Mouse (Mus musculus) neural tube, embryonic 14.5 days (tissue): Measurements from ENCODE around the gene Spsb2. TPM values are rescaled to one million over a fixed set of nuclear protein-coding genes. Genes with fewer than 3 reads are reported as not detected.
"Not testable (repeated sequence)": the region's sequence is repeated elsewhere in the genome, so short reads cannot be mapped to it uniquely, and the experiment has no call there.

Experiments used
- ATAC-seq: fragments of 200-750 bp; cut with Nextera tagmentation; 2 replicates; pipeline ENCODE4 v1.8.0; 2017; ENCODE audit warnings: low read depth, mild to moderate bottlenecking, moderate TSS enrichment, moderate library complexity
- H3K27ac ChIP-seq: fragments of 300-500 bp; sonication (generic); 2 replicates; pipeline ENCODE4 v1.5.1; 2014; ENCODE audit warnings: low read depth, mild to moderate bottlenecking, control low read depth, low read length, moderate library complexity, mixed read lengths
- H3K27me3 ChIP-seq: fragments of 300-500 bp; sonication (generic); 2 replicates; pipeline ENCODE4 v1.6.1; 2014; ENCODE audit warnings: low read length; ENCODE audit not compliant: control insufficient read depth, insufficient read depth
- H3K36me3 ChIP-seq: fragments of 300-500 bp; sonication (generic); 2 replicates; pipeline ENCODE4 v1.6.1; 2014; ENCODE audit warnings: low read length, mixed read lengths; ENCODE audit not compliant: control insufficient read depth, insufficient read depth
- H3K4me1 ChIP-seq: fragments of 300-500 bp; sonication (generic); 2 replicates; pipeline ENCODE4 v1.6.1; 2014; ENCODE audit warnings: low read length; ENCODE audit not compliant: control insufficient read depth, insufficient read depth
- H3K4me2 ChIP-seq: fragments of 300-500 bp; sonication (generic); 2 replicates; pipeline ENCODE4 v1.6.1; 2014; ENCODE audit warnings: mild to moderate bottlenecking, low read depth, low read length, control low read depth
- H3K4me3 ChIP-seq: fragments of 300-500 bp; sonication (generic); 2 replicates; pipeline ENCODE4 v1.5.1; 2014; ENCODE audit warnings: low read depth, low read length, control low read depth, mixed read lengths
- H3K9ac ChIP-seq: fragments of 300-500 bp; sonication (generic); replicated peaks from 2 replicates; pipeline ENCODE4 v1.6.1; 2014; ENCODE audit warnings: low read depth, mild to moderate bottlenecking, control low read depth, low read length, mixed read lengths
- H3K9me3 ChIP-seq: fragments of 300-500 bp; sonication (generic); 2 replicates; pipeline ENCODE4 v1.6.1; 2016; ENCODE audit warnings: low read length; ENCODE audit not compliant: control insufficient read depth
- WGBS: fragments of 180-500 bp; shearing (Covaris S2); extraction: QIAGEN DNeasy Blood & Tissue Kit; methylation state at CpG from one replicate; pipeline ENCODE4 v1.1.7; 2014; 5-methylcytosine and 5-hydroxymethylcytosine counted together
- polyA plus RNA-seq: library from polyadenylated mRNA; unstranded; fragments of >200 nt; fragmentation: Nextera tagmentation; extraction: Ambion mirVana; gene quantifications from 2 replicates; pipeline ENCODE4 v1.2.1, GENCODE M21; 2014

The Spsb2 gene
- polyA plus RNA-seq, 1 experiment from 2014 or later: 4.4 TPM

DNA sequence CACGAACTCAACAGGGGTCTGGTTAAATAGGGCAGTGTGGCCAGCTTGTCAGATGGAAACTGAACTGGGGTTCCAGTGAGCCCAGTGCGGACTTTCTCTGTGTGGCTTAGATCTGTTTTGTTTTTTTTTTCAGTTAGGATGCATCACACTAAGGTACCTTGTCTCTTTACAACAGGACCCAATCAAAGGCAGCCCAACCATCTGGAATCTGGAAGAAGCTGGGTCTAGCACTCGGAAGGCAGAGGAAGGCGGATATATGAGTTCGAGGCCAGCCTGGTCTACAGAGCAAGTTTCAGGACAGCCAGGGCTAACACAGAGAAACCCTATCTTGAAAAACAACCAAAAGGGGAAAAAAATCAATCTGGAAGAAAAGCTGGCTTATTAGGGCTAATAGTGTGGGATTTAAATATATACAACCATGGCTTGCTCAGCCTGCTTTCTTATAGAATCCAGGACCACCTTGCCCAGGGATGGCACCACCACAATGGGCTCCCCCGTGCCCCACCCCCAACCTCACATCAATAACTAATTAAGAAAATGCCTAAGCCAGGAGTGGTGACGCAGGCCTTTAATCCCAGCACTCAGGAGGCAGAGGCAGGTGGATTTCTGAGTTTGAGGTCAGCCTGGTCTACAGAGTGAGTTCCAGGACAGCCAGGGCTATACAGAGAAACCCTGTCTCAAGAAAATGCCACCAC is 1.9 kb upstream of the Spsb2 start:
- Histone ChIP-seq H3K4me3 (no peak overlapping the region), H3K4me1 (peaks cover 15% of the 10 kb centered on the region), H3K9me3 (no peaks in the 10 kb centered on the region), H3K27me3 (no peaks in the 10 kb centered on the region), H3K27ac (peak overlapping the region; percentile 79; the same call in 1 of the 2 replicates), H3K9ac (no peak overlapping the region), H3K36me3 (peaks cover 4% of the 10 kb centered on the region), H3K4me2 (peak overlapping the region; percentile 67)
- 77% methylated on average over 7 of the region's 7 CpGs for WGBS
- ATAC-seq: no peak

DNA sequence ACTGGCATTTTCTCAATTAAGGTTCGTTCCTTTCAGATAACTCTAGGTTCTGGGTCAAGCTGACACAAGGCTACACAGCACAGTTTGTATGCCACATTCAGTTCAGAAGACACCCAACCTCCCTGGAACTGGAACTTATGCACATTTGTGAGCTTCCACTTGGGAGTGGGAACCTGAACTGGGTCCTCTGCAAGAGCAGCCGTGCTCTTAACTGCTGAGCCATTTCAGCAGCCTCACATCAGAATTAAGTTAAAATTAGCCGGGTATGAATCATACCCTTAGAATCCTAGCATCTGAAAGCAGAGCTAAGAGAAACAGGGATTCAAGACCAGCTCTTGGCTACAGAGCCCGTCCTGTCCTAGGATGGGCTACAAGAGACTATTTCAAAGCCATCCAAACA is 1.1 kb upstream of the Spsb2 start:
- no peak for ATAC-seq
- no peak overlapping the region for H3K4me3 ChIP-seq
- no peak overlapping the region for H3K4me2 ChIP-seq
- H3K4me1 ChIP-seq: peaks cover 19% of the 10 kb centered on the region
- peaks cover 9% of the 10 kb centered on the region for H3K36me3 ChIP-seq
- 87% methylated on average over 4 of the region's 4 CpGs for WGBS
- no peak overlapping the region for H3K27ac ChIP-seq
- no peak overlapping the region for H3K9ac ChIP-seq
- H3K9me3 ChIP-seq: no peaks in the 10 kb centered on the region
- H3K27me3 ChIP-seq: no peaks in the 10 kb centered on the region

DNA sequence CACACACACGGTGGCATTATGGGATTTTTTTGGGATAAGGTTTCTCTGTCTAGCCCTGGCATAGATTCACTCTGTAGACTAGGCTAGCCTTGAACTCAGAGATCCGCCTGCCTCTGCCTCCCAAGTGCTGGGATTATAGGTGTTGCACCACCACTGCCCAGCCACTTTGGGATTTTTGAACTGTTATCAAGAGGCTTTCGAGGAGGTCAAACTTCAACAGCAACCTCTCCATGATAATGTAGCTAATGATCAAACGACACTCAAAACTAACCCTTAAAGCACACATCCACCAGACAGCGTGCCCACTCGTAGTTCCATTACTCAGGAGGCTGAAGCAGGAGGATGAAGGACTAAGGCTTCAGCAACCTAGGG is 489 bp upstream of the Spsb2 start:
- ATAC-seq: no peak
- Histone ChIP-seq H3K36me3 (peaks cover 9% of the 10 kb centered on the region), H3K27ac (no peak overlapping the region), H3K27me3 (no peaks in the 10 kb centered on the region), H3K4me1 (peaks cover 25% of the 10 kb centered on the region), H3K4me2 (peak overlapping the region; percentile 66), H3K9ac (no peak overlapping the region), H3K9me3 (no peaks in the 10 kb centered on the region), H3K4me3 (no peak overlapping the region)
- WGBS: 79% methylated on average over 6 of the region's 6 CpGs

DNA sequence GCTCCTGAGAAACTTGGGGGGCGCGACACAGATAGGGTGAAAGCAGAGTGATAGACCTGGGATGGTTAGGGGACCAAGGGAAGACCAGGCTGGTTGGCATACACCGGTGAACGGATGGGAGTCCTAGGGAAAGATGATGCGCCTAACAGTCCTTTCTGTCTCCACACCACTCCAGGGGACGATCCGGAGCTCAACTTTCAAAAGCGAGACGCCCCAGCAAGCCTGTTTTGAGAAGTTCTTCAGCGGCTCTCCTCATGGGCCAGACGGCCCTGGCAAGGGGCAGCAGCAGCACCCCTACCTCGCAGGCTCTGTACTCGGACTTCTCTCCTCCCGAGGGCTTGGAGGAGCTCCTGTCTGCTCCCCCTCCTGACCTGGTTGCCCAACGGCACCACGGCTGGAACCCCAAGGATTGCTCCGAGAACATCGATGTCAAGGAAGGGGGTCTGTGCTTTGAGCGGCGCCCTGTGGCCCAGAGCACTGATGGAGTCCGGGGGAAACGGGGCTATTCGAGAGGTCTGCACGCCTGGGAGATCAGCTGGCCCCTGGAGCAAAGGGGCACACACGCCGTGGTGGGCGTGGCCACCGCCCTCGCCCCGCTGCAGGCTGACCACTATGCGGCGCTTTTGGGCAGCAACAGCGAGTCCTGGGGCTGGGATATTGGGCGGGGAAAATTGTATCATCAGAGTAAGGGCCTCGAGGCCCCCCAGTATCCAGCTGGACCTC is 752 bp downstream of the Spsb2 start:
- Histone ChIP-seq H3K4me3 (peak overlapping the region; percentile 40), H3K27ac (peak overlapping the region; percentile 64; the same call in 1 of the 2 replicates), H3K9me3 (no peaks in the 10 kb centered on the region), H3K4me1 (peaks cover 27% of the 10 kb centered on the region), H3K9ac (peak overlapping the region; percentile 59), H3K27me3 (no peaks in the 10 kb centered on the region), H3K36me3 (peaks cover 9% of the 10 kb centered on the region), H3K4me2 (peak overlapping the region; percentile 66)
- peak; percentile 4; the same call in 1 of the 2 replicates for ATAC-seq
- under 1% methylated on average over 35 of the region's 35 CpGs for WGBS

DNA sequence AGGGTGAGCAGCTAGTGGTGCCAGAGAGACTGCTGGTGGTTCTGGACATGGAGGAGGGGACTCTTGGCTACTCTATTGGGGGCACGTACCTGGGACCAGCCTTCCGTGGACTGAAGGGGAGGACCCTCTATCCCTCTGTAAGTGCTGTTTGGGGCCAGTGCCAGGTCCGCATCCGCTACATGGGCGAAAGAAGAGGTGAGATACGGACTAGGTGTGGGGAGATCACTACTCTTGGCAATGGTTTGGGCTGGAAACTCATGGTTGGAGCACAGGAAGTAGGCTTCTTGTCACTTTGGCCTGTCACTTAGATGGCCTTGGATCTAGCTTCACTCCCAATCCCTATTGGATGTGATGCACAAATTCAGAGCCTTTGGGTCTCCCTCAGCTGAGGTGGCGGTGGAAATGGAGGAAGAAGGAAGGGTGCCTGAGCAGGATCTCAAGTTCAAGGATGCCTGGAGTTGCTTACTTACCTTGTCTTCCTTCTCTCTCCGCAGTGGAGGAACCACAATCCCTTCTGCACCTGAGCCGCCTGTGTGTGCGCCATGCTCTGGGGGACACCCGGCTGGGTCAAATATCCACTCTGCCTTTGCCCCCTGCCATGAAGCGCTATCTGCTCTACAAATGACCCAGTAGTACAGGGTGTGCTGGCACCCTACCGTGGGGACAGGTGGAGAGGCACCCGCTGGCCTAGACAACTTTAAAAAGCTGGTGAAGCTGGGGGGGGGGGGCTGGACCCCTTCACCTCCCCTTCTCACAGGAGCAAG is 1.5 kb downstream of the Spsb2 start:
- WGBS: 47% methylated on average over 14 of the region's 14 CpGs
- no peaks in the 10 kb centered on the region for H3K27me3 ChIP-seq

DNA sequence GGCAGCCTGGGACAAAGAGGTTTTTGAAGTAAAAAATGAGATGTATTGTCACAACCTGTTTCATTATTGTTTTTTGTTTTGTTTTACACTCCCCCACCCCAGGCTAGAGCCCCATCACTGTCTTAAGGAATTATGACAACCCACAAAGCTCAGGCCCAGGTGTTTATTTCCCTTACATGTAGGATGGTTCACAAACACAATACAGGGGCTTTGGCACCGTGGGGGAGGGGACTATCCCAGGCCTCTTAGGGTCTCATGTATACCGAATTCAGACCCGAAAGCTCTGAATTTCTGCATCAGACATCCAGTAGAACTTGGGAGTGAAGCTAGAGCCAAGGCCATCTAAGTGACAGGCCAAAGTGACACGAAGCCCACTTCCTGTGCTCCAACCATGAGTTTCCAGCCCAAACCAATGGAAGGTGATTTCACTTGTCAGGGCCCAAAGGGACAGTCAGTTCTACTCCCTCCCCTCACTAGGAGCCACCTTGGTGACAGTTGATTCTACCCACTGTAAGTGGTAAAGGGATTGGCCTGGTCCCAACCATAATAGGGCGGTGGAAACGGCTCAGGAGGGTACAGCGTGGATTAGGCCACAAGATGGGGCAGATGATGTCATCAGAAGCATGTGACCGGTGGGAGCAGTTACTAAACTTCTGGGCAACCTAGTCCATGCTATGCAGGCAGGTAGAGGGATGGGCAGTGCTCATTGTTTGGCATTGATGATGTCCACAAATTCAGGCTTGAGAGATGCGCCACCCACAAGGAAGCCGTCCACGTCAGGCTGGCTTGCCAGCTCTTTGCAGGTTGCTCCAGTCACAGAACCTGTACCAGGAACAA is 2.3 kb downstream of the Spsb2 start:
- not testable (repeated sequence) for H3K36me3 ChIP-seq, ATAC-seq, H3K4me2 ChIP-seq, H3K9me3 ChIP-seq, H3K27ac ChIP-seq, H3K27me3 ChIP-seq, H3K4me3 ChIP-seq, H3K9ac ChIP-seq
- H3K4me1 ChIP-seq: peaks cover 30% of the 10 kb centered on the region
- 86% methylated on average over 10 of the region's 11 CpGs for WGBS

More for the DNA sequence above, 1.5 kb downstream of the Spsb2 start:
- peak overlapping the region; percentile 66 for H3K4me2 ChIP-seq
- H3K4me1 ChIP-seq: peaks cover 32% of the 10 kb centered on the region
- H3K9me3 ChIP-seq: no peaks in the 10 kb centered on the region
- peak overlapping the region; percentile 64; the same call in 1 of the 2 replicates for H3K27ac ChIP-seq
- peaks cover 9% of the 10 kb centered on the region for H3K36me3 ChIP-seq
- peak overlapping the region; percentile 40 for H3K4me3 ChIP-seq
- ATAC-seq: no peak
- H3K9ac ChIP-seq: peak overlapping the region; percentile 59

DNA sequence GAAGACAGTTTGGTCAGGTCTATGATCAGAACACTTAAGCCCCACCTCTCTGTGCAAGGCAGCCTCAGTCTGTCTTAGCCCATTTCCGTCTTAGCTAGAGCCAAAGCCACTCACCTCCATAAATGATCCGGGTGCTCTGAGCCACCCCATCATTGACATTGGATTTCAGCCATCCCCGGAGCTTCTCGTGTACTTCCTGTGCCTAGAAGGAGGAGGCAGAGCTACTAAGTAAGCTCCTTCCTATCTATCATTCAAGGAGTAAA is 2.9 kb downstream of the Spsb2 start:
- ATAC-seq: no peak
- Histone ChIP-seq H3K9ac (no peak overlapping the region), H3K36me3 (peaks cover 11% of the 10 kb centered on the region), H3K27me3 (no peaks in the 10 kb centered on the region), H3K27ac (no peak overlapping the region), H3K4me2 (no peak overlapping the region), H3K4me1 (peaks cover 26% of the 10 kb centered on the region), H3K4me3 (no peak overlapping the region), H3K9me3 (no peaks in the 10 kb centered on the region)
- 90% methylated on average over 4 of the region's 4 CpGs for WGBS

DNA sequence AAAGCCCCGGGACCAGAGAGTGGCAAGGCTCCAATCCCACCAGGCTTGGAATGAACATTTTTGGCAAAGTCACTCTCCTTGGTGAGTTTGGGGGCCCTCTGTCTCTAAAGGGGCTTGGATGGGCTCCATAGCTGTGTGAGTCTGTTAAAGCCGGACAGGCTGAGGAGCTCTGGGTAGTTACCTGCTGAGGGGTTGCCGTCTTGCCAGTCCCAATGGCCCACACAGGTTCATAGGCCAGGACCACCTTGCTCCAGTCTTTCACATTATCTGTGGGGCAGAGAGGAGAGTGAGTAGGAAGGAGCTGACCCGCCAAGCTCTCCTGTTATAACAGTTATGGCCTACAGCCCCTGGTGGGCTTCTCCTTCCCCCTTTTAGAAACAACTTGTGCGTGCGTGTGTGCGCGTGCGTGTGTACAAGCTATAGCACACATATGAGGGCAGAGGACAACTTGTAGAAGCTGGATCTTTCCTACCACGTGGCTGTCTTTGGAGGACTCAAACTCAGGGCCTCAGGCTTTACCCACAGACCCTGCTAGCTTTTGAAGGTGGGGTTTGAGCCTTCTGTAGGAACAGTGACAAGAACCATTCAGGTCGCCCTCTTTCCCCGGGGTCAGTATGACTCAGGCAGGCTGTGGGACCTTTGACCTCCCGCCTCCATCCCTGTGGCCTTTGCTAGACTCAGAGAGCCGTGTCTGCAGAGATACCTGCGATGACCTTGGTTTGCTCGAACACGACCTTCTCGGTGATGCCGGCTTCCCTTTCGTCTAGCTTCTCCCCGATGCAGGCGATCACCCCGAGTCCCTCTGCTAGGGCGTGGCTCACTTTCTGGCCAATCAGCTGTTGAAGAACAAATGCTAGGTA is 3.5 kb downstream of the Spsb2 start:
- ATAC-seq: no peak
- Histone ChIP-seq H3K4me2 (peak overlapping the region; percentile 87), H3K27ac (no peak overlapping the region), H3K27me3 (no peaks in the 10 kb centered on the region), H3K9ac (no peak overlapping the region), H3K4me3 (peak overlapping the region; percentile 62; the same call in 1 of the 2 replicates), H3K36me3 (peaks cover 17% of the 10 kb centered on the region), H3K9me3 (no peaks in the 10 kb centered on the region), H3K4me1 (peaks cover 26% of the 10 kb centered on the region)
- 90% methylated on average over 24 of the region's 24 CpGs for WGBS
